Mouse (Mus musculus): ENCODE results near the gene Kctd19. TPM values are rescaled to one million over a fixed set of nuclear protein-coding genes. Genes with fewer than 3 reads are reported as not detected.

Gene Kctd19
- polyA plus RNA-seq (2012; rRNA removed) = 0.04 and 0.05 TPM in 2 replicates

DNA sequence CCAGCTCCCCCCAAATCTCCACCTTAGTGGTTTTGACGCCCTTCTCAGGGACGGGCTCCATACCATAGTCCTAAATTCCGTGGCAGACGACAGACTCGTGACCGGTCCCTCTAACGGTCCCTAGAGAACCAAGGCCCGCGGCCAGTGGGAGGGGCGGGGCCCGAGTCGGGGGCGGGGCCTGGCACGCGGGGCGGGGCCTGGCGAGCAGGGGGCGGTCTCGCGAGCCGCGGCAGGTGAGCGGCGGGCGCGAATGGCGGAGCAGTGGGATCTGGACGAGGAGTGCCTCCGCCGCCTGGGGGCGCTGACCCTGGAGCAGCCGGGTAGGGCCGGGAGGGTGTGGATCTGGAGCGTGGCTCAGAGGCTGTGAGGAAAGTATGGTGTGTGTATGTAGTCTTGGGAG lies at the start of gene Kctd19, which contains the start of gene Lrrc36:
Kctd19 (minus strand) TSS at position 112 of the 400 bp plus-strand sequence.
Lrrc36 (plus strand) TSS at position 181 of the 400 bp plus-strand sequence.

DNA sequence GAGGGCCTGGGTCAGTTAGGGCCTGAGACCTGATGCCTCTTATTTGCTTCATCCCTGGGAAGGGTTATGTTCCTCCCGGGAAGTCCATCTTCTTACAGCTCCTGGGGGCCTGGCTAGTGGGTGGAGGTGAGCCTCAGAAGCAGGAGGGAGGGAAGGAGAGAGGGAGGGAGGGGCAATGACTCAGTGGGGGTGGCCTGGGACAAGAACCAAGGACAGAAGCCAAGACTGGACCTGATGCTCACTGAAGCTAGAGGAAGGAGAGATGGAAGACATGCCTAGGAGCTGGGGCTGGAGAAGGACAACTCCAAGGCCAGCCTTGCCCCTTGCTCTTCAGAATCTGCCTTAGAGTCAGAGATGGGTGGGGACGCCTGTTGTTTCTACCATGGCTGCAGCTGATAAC lies 40.3 kb downstream of the Kctd19 start, which contains the start of gene Plekhg4:
Plekhg4 (plus strand) TSS at position 243 of the 400 bp plus-strand sequence.

DNA sequence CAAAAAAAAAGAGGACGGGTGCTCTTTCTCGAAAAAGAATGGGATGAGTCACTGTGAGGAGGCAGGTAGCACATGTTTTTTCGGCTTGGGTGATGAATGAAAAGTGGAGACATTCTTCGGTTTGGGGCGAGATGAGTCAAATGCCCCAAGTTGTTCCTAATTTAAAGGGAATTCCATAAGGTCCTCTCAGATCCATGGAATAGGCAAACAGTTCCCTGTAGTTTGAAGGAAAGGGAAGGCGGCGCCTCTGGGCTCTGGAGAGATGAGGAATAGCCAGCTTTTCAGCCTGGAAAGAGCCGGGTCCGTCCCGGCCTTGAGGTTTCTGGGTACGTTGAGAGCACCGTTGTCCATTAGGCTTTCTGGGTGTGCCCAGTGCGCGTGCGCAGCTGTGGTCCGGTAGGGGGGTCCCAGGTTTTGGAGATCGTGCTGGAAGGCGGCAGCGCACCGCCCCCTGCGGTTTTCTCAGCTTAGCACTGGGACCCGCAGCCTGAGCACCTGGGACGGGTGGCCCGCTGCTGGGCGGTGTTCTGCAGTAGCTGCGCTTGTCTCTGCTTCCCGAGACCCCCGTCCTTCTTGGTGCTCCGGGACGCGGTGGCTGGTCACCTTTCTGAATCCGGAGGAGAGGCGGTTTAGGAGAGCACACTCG lies 64.7 kb downstream of the Kctd19 start, which contains the start of gene Slc9a5:
Slc9a5 (plus strand) TSS at position 394 of the 646 bp plus-strand sequence.

DNA sequence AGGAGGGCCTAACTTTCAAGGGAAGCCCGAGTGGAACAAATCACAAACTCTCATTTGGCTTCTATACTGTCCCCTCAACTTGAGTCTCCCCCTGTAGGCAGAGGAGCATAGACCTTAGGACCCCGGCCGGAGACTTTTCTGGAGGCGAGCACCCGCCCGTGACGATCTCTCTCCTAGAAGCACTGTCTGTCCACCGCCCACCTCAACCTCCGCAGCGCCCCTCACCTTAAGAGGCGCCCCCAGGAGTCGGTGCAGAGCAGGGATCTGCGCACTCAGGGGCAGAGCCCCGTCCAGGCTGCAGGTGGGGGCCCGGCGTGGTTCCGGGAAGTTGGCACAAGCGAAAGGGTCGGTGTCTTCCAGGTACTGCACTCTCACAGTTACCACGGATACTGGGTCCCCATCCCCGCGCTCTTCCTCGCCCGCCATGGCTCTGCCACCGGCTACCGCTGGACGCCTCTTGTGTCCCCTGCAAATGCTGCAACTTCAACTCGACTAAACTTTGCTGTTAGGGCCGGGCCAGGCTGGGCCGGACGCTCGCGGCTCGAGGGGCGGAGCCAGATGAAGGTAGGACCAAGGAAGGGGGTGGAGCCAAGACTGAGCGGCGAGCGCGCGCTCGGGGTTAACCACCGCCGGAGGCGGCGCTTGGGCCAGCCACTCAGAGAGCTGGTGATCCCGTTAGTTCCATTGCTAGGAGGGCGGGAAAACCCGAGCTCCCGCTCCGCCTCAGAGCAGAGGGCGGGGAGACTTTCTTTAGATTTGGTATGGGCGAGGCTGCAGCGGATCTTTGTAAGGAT lies 65.7 kb downstream of the Kctd19 start, which contains the start of gene Fhod1:
Fhod1 (minus strand) TSS at position 526 of the 794 bp plus-strand sequence.

Other genes with a start within 250 kb of the Kctd19 start
- 25.0 and 35.6 TPM in 2 replicates for gene Cbfb, start 242.8 kb downstream of the Kctd19 start, polyA plus RNA-seq (2012; rRNA removed)
- 29.8 and 31.5 TPM in 2 replicates for gene D230025D16Rik, start 188.4 kb downstream of the Kctd19 start, polyA plus RNA-seq (2012; rRNA removed)
- gene B3gnt9, start 158.3 kb downstream of the Kctd19 start, polyA plus RNA-seq (2012; rRNA removed) = 6.7 and 13.8 TPM in 2 replicates
- 8.9 and 10.0 TPM in 2 replicates for gene Tradd, start 148.9 kb downstream of the Kctd19 start, polyA plus RNA-seq (2012; rRNA removed)
- 0.97 and 1.5 TPM in 2 replicates for gene Fbxl8, start 148.9 kb downstream of the Kctd19 start, polyA plus RNA-seq (2012; rRNA removed)
- gene Hsf4, start 143.7 kb downstream of the Kctd19 start, polyA plus RNA-seq (2012; rRNA removed) = 0.53 and 0.60 TPM in 2 replicates
- gene Nol3, start 137.4 kb downstream of the Kctd19 start, polyA plus RNA-seq (2012; rRNA removed) = 1.5 and 2.1 TPM in 2 replicates
- gene 4931428F04Rik, start 123.6 kb downstream of the Kctd19 start, polyA plus RNA-seq (2012; rRNA removed) = 154 and 165 TPM in 2 replicates
- 12.5 and 15.1 TPM in 2 replicates for gene Exoc3l, start 117.4 kb downstream of the Kctd19 start, polyA plus RNA-seq (2012; rRNA removed)
- 105 and 107 TPM in 2 replicates for gene E2f4, start 115.8 kb downstream of the Kctd19 start, polyA plus RNA-seq (2012; rRNA removed)
- gene Elmo3, start 107.9 kb downstream of the Kctd19 start, polyA plus RNA-seq (2012; rRNA removed) = 2.2 and 3.3 TPM in 2 replicates
- gene Lrrc29, start 87.2 kb downstream of the Kctd19 start, polyA plus RNA-seq (2012; rRNA removed) = 1.9 and 2.4 TPM in 2 replicates
- gene Tmem208, start 87.1 kb downstream of the Kctd19 start, polyA plus RNA-seq (2012; rRNA removed) = 123 and 125 TPM in 2 replicates
- 7.1 and 11.0 TPM in 2 replicates for gene Fhod1, start 65.5 kb downstream of the Kctd19 start, polyA plus RNA-seq (2012; rRNA removed)
- gene Slc9a5, start 64.7 kb downstream of the Kctd19 start, polyA plus RNA-seq (2012; rRNA removed) = 40.7 and 42.5 TPM in 2 replicates
- 9.4 and 10.1 TPM in 2 replicates for gene Plekhg4, start 40.2 kb downstream of the Kctd19 start, polyA plus RNA-seq (2012; rRNA removed)
- 1.4 and 1.6 TPM in 2 replicates for gene Lrrc36, start 69 bp upstream of the Kctd19 start, polyA plus RNA-seq (2012; rRNA removed)
- gene Tppp3, start 58.0 kb upstream of the Kctd19 start, polyA plus RNA-seq (2012; rRNA removed) = 75.6 and 110 TPM in 2 replicates
- 40.0 and 48.8 TPM in 2 replicates for gene Zdhhc1, start 83.4 kb upstream of the Kctd19 start, polyA plus RNA-seq (2012; rRNA removed)
- gene Hsd11b2, start 105.3 kb upstream of the Kctd19 start, polyA plus RNA-seq (2012; rRNA removed) = 5.6 and 7.0 TPM in 2 replicates
- gene Atp6v0d1, start 152.5 kb upstream of the Kctd19 start, polyA plus RNA-seq (2012; rRNA removed) = 195 and 196 TPM in 2 replicates
- gene Ripor1, start 191.8 kb upstream of the Kctd19 start, polyA plus RNA-seq (2012; rRNA removed) = 26.2 and 29.3 TPM in 2 replicates
- gene Ctcf, start 223.1 kb upstream of the Kctd19 start, polyA plus RNA-seq (2012; rRNA removed) = 52.0 and 56.2 TPM in 2 replicates
- gene Agrp, start 223.9 kb upstream of the Kctd19 start, polyA plus RNA-seq (2012; rRNA removed) = 0.29 and 0.39 TPM in 2 replicates

All from central nervous system, embryonic 14 days (tissue).